Mouse (Mus musculus) cerebellum, postnatal 14 days (tissue): ENCODE results near the gene Zcchc9.
"Not testable (repeated sequence)": the region's sequence is repeated elsewhere in the genome, so short reads cannot be mapped to it uniquely, and the experiment has no call there.

ENCODE experiments used
- DNase-seq, 2 experiments: peaks; one replicate each; pipeline ENCODE4 v3.0.0; 2021; ENCODE audit warnings: mixed read lengths in 2 of 2

Zcchc9 gene

GRCm38 (mm10) chr13:91807155-91807839 lies at the start of gene Zcchc9:
TSS of gene Zcchc9 (minus strand) at chr13:91807705.
- peak; percentile 94 to 96 for DNase-seq

DNA sequence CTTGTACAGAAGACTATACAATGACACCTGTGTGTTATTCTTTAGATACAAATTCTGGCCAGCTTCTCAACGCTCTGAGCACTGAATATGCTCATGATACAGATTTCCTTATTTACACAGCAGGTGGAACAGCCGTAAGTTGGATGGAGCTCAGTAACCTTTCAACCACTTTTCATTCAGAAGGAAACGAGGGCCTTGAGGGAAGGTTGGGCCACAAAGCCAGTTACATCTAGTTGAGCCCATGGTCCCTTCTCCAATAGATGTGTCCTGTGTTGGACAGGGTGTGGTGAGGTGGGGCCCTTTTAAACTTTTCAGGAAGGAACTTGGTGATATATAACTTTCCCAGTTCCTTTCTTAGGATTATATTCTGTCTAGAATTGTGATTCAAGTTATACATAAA lies 46.9 kb upstream of the Zcchc9 start:
- no peak for DNase-seq

- no peak for DNase-seq
These were observed 20.4 kb upstream of the Zcchc9 start for GRCm38 (mm10) chr13:91827876-91828275.

GRCm38 (mm10) chr13:91826066-91826465 lies 18.6 kb upstream of the Zcchc9 start:
- no peak for DNase-seq

DNA sequence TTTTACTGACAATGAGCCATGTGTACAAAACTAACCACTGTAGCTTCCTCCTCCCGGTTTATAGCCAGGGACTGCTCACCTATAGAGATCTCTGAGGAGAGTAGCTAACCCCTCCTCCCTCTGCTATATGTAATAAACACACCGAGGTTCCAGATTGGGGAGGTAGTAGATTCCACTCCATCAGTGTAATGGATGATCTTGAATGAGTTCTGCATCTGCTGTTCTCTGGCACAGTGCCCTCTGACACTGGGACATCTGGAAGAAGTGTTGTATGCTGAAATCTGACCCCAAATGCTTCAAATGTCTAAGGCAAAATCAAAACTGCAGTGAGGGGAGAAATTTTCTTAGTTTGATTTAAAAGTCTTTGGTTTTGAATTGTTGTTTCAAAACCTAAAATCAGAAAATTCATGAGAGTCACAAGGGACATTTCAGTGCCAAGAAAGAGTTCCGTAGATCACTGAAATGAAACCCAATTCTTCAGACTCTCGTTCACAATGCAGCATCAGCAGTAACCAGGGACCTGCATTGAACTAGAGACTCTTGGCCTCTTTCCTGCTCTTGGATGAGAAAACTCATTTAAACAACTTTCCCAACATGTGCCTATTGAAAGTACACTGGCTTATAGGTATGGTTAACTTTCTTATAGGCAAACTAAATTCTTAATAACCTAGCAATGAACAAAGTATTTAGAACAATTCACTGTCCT lies 17.5 kb upstream of the Zcchc9 start:
- peak in 1 of 2 experiments; percentile 19 for DNase-seq

- DNase-seq: no peak
These were observed 16.2 kb upstream of the Zcchc9 start for GRCm38 (mm10) chr13:91823735-91824134.

DNA sequence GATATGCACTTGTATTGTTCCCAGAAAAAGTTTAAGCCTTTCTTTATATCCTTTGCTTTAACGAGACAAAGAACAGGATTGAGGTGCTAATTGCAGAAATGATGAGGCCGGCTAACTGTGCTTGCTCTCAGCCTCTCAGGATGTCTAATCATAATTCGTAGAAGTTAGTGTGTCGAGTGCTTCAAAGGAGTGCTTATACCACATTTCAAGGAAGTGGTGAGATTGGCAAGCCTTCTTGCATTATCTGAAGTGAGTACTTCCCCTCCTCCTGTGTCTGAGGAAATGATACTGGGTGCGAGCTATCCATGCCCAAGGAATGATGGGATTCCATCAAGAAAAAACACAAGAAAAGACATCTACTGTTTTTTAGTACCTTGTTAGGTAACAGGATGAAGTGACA lies 7.2 kb upstream of the Zcchc9 start:
- no peak for DNase-seq

DNA sequence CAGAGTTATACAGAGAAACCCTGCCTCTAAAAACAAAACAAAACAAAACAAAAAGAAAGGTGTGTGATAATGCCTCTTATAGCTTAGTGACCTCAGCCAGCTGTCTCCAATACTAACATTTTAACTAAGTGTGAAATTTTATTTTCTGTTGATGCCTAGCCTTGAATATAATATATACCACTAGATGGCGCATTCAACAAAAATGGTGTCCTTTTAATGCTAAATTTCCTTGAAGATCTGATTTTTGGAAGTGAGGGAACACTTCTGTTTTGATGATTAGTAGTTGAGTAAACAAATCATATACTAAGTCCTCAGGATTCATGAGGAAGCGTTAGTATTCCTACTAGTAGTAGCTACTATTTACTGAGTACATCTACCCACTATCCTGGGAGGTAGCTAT lies 2.0 kb upstream of the Zcchc9 start:
- DNase-seq: peak in 1 of 2 experiments; percentile 13

GRCm38 (mm10) chr13:91807874-91808575 lies 520 bp upstream of the Zcchc9 start:
- peak; percentile 38 to 48 for DNase-seq

DNA sequence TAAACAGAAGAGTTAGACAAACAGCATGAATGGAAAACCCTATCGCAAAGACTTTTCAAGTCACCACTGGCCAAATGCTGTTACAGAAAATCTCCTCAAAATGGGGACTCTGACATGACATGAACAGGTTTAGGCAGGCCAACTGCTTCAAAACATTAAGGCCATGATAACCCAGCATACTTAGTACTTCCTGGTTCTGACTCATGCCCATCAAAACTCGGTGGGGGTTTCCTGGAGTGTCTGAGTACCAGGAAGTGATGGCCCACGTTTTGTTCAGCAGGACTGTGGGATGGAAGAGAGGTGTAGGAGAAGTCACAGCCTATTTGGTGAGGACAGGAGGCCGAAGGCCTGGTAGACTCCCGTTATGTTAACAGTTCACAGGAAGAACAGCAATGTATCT lies 5.8 kb downstream of the Zcchc9 start:
- no peak for DNase-seq

DNA sequence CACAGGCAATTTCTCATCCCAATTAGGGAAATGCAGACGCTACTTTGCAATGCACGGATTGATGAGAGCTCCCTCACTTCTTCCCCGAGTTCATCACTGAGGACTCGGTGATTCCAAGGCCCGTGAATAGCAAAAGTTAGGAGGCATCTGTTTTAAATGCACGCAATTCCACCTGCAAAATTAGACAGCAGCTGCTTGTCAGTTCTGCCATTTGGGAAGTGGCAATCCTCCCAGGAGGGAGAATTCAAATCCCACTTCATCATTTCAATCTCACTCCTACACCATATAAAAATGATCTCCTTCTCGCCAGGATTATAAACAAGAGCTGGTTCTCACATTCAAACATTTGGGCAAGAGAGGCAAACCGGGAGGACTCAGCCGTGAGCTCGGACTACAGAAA lies 10.1 kb downstream of the Zcchc9 start:
- no peak for DNase-seq

DNA sequence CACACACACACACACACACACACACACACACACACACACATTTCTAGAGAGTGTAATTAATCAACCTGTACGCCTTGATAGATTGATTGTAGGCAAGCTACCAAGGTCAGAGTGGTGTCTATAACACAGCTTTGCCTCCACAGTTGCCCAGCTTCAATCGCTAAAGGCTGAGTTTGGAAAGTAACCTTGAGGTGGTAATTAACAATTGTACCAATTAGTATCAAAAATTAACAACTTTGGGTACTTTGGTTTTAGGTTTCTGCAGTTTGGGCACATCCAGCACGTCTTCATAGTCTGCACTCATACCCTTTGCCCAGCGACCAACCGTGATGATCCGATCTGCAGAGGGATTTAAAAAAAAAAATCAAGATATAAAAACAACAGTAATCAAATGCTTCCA lies 10.6 kb downstream of the Zcchc9 start:
- DNase-seq: no peak

DNA sequence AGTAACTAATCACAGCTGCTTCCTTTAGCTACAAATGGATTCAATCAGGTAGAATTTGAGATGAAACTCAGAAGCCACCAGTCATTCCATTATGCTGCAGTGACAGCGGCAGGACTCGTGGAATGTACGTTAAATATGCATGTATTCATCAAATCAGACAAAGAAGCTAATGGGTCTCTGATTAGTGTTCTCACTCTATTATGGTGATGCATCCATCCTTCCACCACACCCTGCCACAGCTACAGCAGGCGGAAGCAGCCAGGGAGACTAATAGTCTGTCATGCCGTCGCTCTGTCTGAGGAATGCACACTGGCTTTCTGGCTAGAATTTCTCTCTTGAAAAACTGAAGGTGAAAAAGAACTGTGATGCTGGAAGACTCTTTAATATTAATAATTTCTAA lies 11.5 kb downstream of the Zcchc9 start:
- DNase-seq: no peak

DNA sequence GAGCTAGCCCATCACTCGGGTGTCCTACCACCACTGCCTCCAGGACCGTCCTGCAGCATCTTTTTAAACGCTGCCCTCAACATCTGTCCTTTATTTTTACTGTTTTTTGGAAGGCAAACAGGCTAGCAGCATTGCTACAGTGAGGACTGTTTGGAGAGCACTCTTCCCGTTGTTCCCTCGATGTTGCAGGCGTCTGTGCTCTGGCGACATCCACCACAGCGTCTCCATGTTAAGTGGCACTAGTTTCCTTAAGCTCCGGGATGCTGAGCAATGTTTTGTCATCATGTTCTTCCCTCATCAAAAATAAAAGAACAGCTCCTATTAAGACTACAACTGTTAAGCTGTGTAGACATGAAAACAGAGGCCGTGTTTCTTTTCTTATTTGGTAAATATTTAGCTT lies 11.9 kb downstream of the Zcchc9 start:
- no peak for DNase-seq

DNA sequence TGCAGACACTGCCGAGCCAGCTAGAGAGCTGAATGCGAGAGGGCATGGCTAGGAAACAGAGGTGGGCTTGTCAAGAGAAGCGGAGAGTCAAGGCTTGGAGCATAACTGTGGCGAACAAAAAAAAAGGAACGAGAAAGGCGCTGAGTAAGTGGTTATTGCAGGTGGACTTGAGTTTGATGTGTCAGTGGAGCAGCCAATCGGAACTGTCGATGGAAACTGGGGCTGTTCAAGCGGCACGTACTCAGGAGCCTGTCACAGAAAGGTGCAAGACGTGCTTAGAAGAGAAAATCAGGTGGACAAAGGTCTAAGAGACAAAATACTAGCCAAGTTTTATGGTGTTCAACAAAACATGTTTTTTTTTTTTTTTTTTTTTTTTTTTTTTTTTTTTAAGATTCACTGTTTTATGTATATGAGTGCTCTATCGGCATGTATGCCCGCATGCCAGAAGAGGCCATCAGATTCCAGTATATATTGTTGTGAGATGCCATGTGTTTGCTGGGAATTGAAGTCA lies 12.5 kb downstream of the Zcchc9 start:
- DNase-seq: no peak

- no peak for DNase-seq
These were observed 15.5 kb downstream of the Zcchc9 start for GRCm38 (mm10) chr13:91792035-91792434.

- DNase-seq: no peak
These were observed 27.6 kb downstream of the Zcchc9 start for GRCm38 (mm10) chr13:91779892-91780291.

GRCm38 (mm10) chr13:91778092-91778491 lies 29.4 kb downstream of the Zcchc9 start:
- DNase-seq: no peak

- no peak for DNase-seq
These were observed 38.5 kb downstream of the Zcchc9 start for GRCm38 (mm10) chr13:91768683-91769651.

DNA sequence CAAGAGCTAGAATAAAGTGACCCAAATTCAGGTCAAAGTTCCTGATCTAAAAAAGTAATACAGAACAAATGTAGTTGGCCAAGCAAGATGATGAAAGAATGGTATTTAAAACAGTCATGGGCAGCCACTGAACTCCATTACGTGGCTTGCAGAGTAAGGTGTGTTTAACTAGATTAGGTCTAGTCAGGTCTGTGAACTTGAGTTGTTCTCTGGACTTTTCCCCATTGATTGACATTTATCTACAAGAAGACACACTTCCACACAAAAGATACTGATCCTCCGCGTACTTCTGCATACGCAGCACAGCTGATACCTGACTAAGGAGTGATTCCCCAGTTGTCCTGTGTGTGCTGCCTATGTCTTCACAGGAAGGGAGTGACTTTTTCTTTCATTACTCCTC lies 41.9 kb downstream of the Zcchc9 start:
- no peak for DNase-seq

DNA sequence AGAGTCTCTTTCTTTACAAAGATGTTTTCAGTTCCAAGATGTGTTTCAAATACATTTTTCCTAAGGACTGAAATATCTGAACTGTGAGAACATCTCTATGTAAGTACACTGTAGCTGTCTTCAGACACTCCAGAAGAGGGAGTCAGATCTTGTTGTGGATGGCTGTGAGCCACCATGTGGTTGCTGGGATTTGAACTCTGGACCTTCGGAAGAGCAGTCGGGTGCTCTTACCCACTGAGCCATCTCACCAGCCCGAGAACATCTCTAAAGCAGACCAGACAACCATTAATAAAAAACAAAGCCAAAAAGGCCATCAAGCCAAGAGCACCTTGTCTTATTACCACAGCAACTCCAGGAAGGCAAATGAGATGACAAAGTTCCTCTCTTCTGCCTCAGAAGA lies 43.9 kb downstream of the Zcchc9 start:
- DNase-seq: not testable (repeated sequence)

DNA sequence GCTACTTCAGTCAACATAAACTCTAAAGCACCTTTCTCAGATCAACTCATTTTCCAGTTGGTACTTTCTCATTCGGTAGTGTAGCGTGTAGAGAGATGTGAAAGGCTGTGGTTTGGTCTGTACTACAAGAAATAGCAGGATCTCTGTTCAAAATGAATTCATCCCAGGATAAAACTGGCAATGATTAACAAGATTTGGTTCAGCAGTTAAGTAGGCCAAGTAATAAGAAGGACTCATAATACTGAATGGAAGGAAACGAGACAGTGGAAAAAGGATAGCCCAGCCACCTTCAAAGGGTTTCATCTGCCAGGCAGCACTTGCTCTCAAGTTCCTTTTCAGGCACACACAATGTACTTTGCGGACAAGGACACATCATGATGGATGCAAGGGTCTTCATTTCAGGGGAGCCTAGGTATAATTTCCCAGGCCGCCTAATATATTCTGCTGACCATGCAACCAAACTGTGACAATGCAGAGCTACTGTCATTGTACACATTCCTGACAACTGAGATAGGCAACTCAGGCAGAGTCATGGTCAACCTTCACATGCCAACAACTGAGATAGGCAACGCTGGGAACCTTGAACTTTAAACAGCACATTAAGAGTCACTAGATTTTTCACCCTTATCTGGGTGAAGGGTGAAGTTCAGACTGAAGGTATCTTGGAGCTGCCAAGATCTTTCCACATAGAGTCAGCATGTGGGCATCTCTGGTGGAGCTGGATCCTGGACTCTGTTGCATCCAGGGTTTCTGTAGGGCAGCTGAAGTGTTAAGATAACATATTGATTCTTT lies 45.7 kb downstream of the Zcchc9 start:
- no peak for DNase-seq
